Mouse (Mus musculus) lung, embryonic 14.5 days (tissue): ENCODE results near the gene Txn2. TPM values are rescaled to one million over a fixed set of nuclear protein-coding genes. Genes with fewer than 3 reads are reported as not detected.

Source experiments
- ATAC-seq: fragments of 200-750 bp; cut with Nextera tagmentation; 2 replicates; pipeline ENCODE4 v1.8.0; 2017; ENCODE audit warnings: mild to moderate bottlenecking, moderate TSS enrichment, moderate library complexity; ENCODE audit not compliant: insufficient read depth
- DNase-seq: peaks from one replicate; pipeline ENCODE4 v3.0.0-alpha.2; 2015
- H3K27ac ChIP-seq: fragments of 300-500 bp; sonication (generic); 2 replicates; pipeline ENCODE4 v1.5.1; 2014; ENCODE audit warnings: low read depth, mild to moderate bottlenecking, moderate library complexity
- H3K27me3 ChIP-seq: fragments of 300-500 bp; sonication (generic); 2 replicates; pipeline ENCODE4 v1.6.1; 2014; ENCODE audit warnings: low read length, control low read depth; ENCODE audit not compliant: insufficient read depth
- H3K36me3 ChIP-seq: fragments of 300-500 bp; sonication (generic); 2 replicates; pipeline ENCODE4 v1.6.1; 2014; ENCODE audit warnings: control low read depth; ENCODE audit not compliant: insufficient read depth
- H3K4me1 ChIP-seq: fragments of 300-500 bp; sonication (generic); 2 replicates; pipeline ENCODE4 v1.6.1; 2014; ENCODE audit warnings: antibody characterized with exemption, control low read depth; ENCODE audit not compliant: insufficient read depth
- H3K4me2 ChIP-seq: fragments of 300-500 bp; sonication (generic); 2 replicates; pipeline ENCODE4 v1.6.1; 2014; ENCODE audit warnings: mild to moderate bottlenecking
- H3K4me3 ChIP-seq: fragments of 300-500 bp; sonication (generic); 2 replicates; pipeline ENCODE4 v1.5.1; 2014; ENCODE audit warnings: low read depth, low read length
- H3K9ac ChIP-seq: fragments of 300-500 bp; sonication (generic); 2 replicates; pipeline ENCODE4 v1.6.1; 2014
- H3K9me3 ChIP-seq: fragments of 300-500 bp; sonication (generic); 2 replicates; pipeline ENCODE4 v1.6.1; 2016; ENCODE audit warnings: low read depth, low read length, control low read depth
- CTCF ChIP-seq: IDR thresholded peaks from 2 replicates; pipeline ENCODE4 v1.5.1; 2016; ENCODE audit warnings: antibody characterized with exemption, low read depth
- WGBS: fragments of 180-500 bp; shearing (Covaris S2); extraction: QIAGEN DNeasy Blood & Tissue Kit; methylation state at CpG from one replicate; pipeline ENCODE4 v1.1.7; 2014; 5-methylcytosine and 5-hydroxymethylcytosine counted together
- polyA plus RNA-seq: library from polyadenylated mRNA; unstranded; fragments of >200 nt; fragmentation: Nextera tagmentation; extraction: Ambion mirVana; gene quantifications from 2 replicates; pipeline ENCODE4 v1.2.1, GENCODE M21; 2014

The Txn2 gene
- polyA plus RNA-seq, 1 experiment from 2014 or later, result 227 TPM

GRCm38 (mm10) chr15:77952921-77953320 is 24.1 kb upstream of the Txn2 start:
- peaks cover 10% of the 10 kb centered on the region for H3K4me1 ChIP-seq
- no peak overlapping the region for H3K27ac ChIP-seq
- DNase-seq (no peak), ATAC-seq (no peak)
- peaks cover 1% of the 10 kb centered on the region; the same call in 1 of the 2 replicates for H3K36me3 ChIP-seq
- no peaks in the 10 kb centered on the region for H3K9me3 ChIP-seq
- H3K4me3 ChIP-seq, result no peak overlapping the region
- WGBS, result 80% methylated on average over 3 of the region's 3 CpGs
- H3K27me3 ChIP-seq, result peaks cover 13% of the 10 kb centered on the region
- no peak overlapping the region for H3K4me2 ChIP-seq
- no peak for TF ChIP-seq CTCF
- H3K9ac ChIP-seq, result no peak overlapping the region

GRCm38 (mm10) chr15:77949061-77949460 is 20.3 kb upstream of the Txn2 start:
- ATAC-seq, result no peak
- H3K4me3 ChIP-seq, result no peak overlapping the region
- no peak overlapping the region for H3K9ac ChIP-seq
- TF ChIP-seq CTCF, result no peak
- no peak overlapping the region for H3K4me2 ChIP-seq
- H3K27me3 ChIP-seq, result no peaks in the 10 kb centered on the region
- no peak for DNase-seq
- 84% methylated on average over 7 of the region's 7 CpGs for WGBS
- H3K4me1 ChIP-seq, result no peaks in the 10 kb centered on the region
- H3K27ac ChIP-seq, result no peak overlapping the region
- H3K9me3 ChIP-seq, result no peaks in the 10 kb centered on the region
- no peaks in the 10 kb centered on the region for H3K36me3 ChIP-seq

- H3K36me3 ChIP-seq, result no peaks in the 10 kb centered on the region
- no peak for ATAC-seq
- H3K27me3 ChIP-seq, result no peaks in the 10 kb centered on the region
- 82% methylated on average over 4 of the region's 4 CpGs for WGBS
- no peaks in the 10 kb centered on the region for H3K9me3 ChIP-seq
- no peak for DNase-seq
- H3K4me2 ChIP-seq, result no peak overlapping the region
- H3K9ac ChIP-seq, result no peak overlapping the region
- no peak overlapping the region for H3K4me3 ChIP-seq
- TF ChIP-seq CTCF, result no peak
- no peak overlapping the region for H3K27ac ChIP-seq
- no peaks in the 10 kb centered on the region for H3K4me1 ChIP-seq
Measured at GRCm38 (mm10) chr15:77945711-77946110, 16.9 kb upstream of the Txn2 start.

GRCm38 (mm10) chr15:77941563-77941962 is 12.8 kb upstream of the Txn2 start:
- ATAC-seq (no peak), DNase-seq (no peak)
- Histone ChIP-seq H3K36me3 (no peaks in the 10 kb centered on the region), H3K27me3 (no peaks in the 10 kb centered on the region), H3K9ac (no peak overlapping the region), H3K4me3 (no peak overlapping the region), H3K27ac (no peak overlapping the region), H3K4me1 (no peaks in the 10 kb centered on the region), H3K9me3 (no peaks in the 10 kb centered on the region), H3K4me2 (no peak overlapping the region)
- WGBS, result 72% methylated on average over 3 of the region's 3 CpGs
- TF ChIP-seq CTCF, result no peak

- no peak for TF ChIP-seq CTCF
- no peaks in the 10 kb centered on the region for H3K4me1 ChIP-seq
- 78% methylated on average over 5 of the region's 5 CpGs for WGBS
Measured at GRCm38 (mm10) chr15:77938516-77938915, 9.7 kb upstream of the Txn2 start.

GRCm38 (mm10) chr15:77935673-77936375 is 7.0 kb upstream of the Txn2 start:
- H3K36me3 ChIP-seq, result no peaks in the 10 kb centered on the region
- H3K4me2 ChIP-seq, result no peak overlapping the region
- no peaks in the 10 kb centered on the region for H3K27me3 ChIP-seq
- DNase-seq (no peak), ATAC-seq (no peak)
- WGBS, result 75% methylated on average over 14 of the region's 14 CpGs
- no peak overlapping the region for H3K9ac ChIP-seq
- no peaks in the 10 kb centered on the region for H3K4me1 ChIP-seq
- no peak overlapping the region for H3K4me3 ChIP-seq
- H3K27ac ChIP-seq, result no peak overlapping the region
- no peak for TF ChIP-seq CTCF
- no peaks in the 10 kb centered on the region for H3K9me3 ChIP-seq

More at GRCm38 (mm10) chr15:77938516-77938915, 9.7 kb upstream of the Txn2 start:
- no peak overlapping the region for H3K27ac ChIP-seq
- H3K9ac ChIP-seq, result no peak overlapping the region
- ATAC-seq, result no peak
- no peak overlapping the region for H3K4me3 ChIP-seq
- H3K9me3 ChIP-seq, result no peaks in the 10 kb centered on the region
- H3K27me3 ChIP-seq, result no peaks in the 10 kb centered on the region
- no peak overlapping the region for H3K4me2 ChIP-seq
- DNase-seq, result no peak
- H3K36me3 ChIP-seq, result no peaks in the 10 kb centered on the region

- DNase-seq (no peak), ATAC-seq (no peak)
- Histone ChIP-seq H3K27ac (no peak overlapping the region), H3K4me1 (no peaks in the 10 kb centered on the region), H3K27me3 (no peaks in the 10 kb centered on the region), H3K9me3 (no peaks in the 10 kb centered on the region), H3K4me2 (no peak overlapping the region), H3K9ac (no peak overlapping the region), H3K36me3 (no peaks in the 10 kb centered on the region), H3K4me3 (no peak overlapping the region)
- WGBS, result 56% methylated on average over 5 of the region's 5 CpGs
- TF ChIP-seq CTCF, result no peak
Measured at GRCm38 (mm10) chr15:77934968-77935367, 6.2 kb upstream of the Txn2 start.

GRCm38 (mm10) chr15:77934326-77934725 is 5.5 kb upstream of the Txn2 start:
- Histone ChIP-seq H3K27ac (no peak overlapping the region), H3K27me3 (no peaks in the 10 kb centered on the region), H3K9me3 (no peaks in the 10 kb centered on the region), H3K4me1 (0 out of 2 replicates have a peak, but pooled peaks cover 5% of the 10 kb centered on the region), H3K4me2 (no peak overlapping the region; the same call in 1 of the 2 replicates), H3K36me3 (no peaks in the 10 kb centered on the region), H3K9ac (no peak overlapping the region), H3K4me3 (no peak overlapping the region)
- TF ChIP-seq CTCF, result no peak
- 74% methylated on average over 11 of the region's 11 CpGs for WGBS
- DNase-seq, result no peak
- ATAC-seq, result no peak
